Mouse (Mus musculus): ENCODE results near the gene Taf11. TPM values are rescaled to one million over a fixed set of nuclear protein-coding genes. Genes with fewer than 3 reads are reported as not detected.
A peak's percentile ranks its signal among the peaks of the same experiment; 100 is the strongest.

Gene Taf11
- polyA plus RNA-seq, 1 experiment from 2014 or later, result 26.1 TPM

DNA sequence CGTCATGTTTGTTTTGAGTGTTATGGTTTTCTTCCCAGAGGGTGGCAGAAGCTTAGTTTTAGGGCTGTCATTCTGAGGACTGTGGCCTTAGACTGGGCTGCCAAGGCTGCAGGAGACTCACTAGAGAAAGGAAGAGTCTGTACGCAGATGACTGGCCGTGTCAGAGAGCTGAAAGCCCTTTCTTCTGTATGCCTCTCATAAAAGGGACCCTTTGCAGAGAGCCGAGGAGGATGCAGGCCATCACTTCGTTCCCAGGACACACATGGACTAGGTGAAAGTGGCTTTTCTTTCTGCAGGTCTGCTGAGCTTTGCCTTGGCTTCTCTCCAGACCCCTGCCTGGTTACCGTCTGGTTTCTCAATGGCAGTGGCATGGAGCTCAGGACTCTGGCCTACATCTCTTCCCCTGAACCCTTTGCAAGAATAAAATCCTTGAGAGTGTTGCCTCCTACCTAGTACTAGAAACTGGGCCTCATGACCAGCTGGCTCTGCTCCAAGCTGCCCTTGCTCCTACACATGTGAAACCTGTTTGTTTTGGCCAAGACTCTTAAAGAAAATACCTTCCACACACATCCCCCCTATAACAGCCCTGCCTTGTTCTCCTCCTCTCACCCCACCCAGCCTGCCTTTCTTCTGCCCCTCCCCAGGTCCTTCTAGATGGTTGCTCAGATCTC, 36.0 kb upstream of the Taf11 start:
- no peak overlapping the region for H3K4me2 ChIP-seq (replicated peaks; ENCODE audit: low read depth)
- TF ChIP-seq CTCF (IDR thresholded peaks at IDR 0.05; ENCODE audit: low read depth), result no peak
- peaks cover 9% of the 10 kb centered on the region; the same call in 1 of the 2 replicates for H3K4me1 ChIP-seq (replicated peaks; ENCODE audit: control insufficient read depth, insufficient read depth, low read length)
- H3K4me3 ChIP-seq (ENCODE audit: low read depth, low read length), result no peak overlapping the region
- no peaks in the 10 kb centered on the region for H3K36me3 ChIP-seq (ENCODE audit: control insufficient read depth, insufficient read depth)
- H3K9ac ChIP-seq (ENCODE audit: low read depth, low read length), result 0 out of 2 replicates have a peak overlapping the region, but pooled peaks have one; percentile 11
- 61% methylated on average over 6 of the region's 6 CpGs for WGBS
- H3K9me3 ChIP-seq (ENCODE audit: control insufficient read depth), result 0 out of 2 replicates have a peak, but pooled peaks cover 3% of the 10 kb centered on the region
- ATAC-seq, result no peak
- H3K27ac ChIP-seq (ENCODE audit: low read depth, low read length), result peak overlapping the region; percentile 28; the same call in 1 of the 2 replicates
- no peaks in the 10 kb centered on the region for H3K27me3 ChIP-seq (replicated peaks; ENCODE audit: control insufficient read depth, insufficient read depth, low read length)

DNA sequence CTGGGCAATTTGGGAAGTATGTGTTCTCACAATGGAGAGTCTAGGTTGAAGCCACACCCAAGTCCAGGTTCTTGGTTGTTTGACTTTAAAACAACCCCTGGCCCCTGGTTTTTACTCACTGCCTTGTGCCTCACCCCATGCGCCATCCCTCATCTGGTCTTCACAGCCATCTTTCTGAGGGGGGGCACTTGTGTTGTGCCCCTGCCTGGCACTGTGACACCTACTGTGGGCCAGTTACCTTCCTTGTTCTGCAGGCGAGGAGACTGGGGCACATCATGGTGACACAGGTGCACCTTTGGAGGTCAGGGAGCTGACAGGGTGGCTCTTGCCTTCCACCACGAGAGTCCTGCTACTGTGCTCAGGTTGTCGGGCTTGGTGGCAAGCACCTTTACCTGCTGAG, 32.5 kb upstream of the Taf11 start:
- Histone ChIP-seq H3K27me3 (replicated peaks; ENCODE audit: control insufficient read depth, insufficient read depth, low read length) (no peaks in the 10 kb centered on the region), H3K4me3 (ENCODE audit: low read depth, low read length) (no peak overlapping the region), H3K4me1 (replicated peaks; ENCODE audit: control insufficient read depth, insufficient read depth, low read length) (peaks cover 13% of the 10 kb centered on the region; the same call in 1 of the 2 replicates), H3K36me3 (ENCODE audit: control insufficient read depth, insufficient read depth) (no peaks in the 10 kb centered on the region), H3K9ac (ENCODE audit: low read depth, low read length) (no peak overlapping the region), H3K9me3 (ENCODE audit: control insufficient read depth) (no peaks in the 10 kb centered on the region), H3K27ac (ENCODE audit: low read depth, low read length) (no peak overlapping the region), H3K4me2 (replicated peaks; ENCODE audit: low read depth) (no peak overlapping the region)
- 84% methylated on average over 4 of the region's 4 CpGs for WGBS
- TF ChIP-seq CTCF (IDR thresholded peaks at IDR 0.05; ENCODE audit: low read depth), result no peak
- no peak for ATAC-seq

DNA sequence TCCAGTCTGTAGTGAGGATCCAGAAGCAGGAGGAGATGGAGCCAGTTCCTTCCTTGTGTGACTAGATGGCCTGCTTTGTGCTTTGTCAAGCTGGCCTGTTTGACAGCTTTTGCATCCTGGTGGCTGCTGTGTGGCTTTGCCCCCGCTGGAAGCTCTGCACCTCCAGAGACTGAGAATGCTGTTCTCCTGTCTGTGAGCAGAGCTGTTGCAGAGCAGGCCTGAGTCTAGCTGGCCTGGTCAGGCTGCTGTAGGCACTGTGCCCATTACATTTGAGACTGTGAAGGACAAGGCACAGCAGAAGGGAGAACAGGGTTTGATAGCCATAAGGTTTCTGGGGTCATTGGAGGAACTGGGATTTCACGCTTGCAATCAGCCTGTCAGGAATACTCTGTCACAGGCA, 32.1 kb upstream of the Taf11 start:
- Histone ChIP-seq H3K36me3 (ENCODE audit: control insufficient read depth, insufficient read depth) (no peaks in the 10 kb centered on the region), H3K27me3 (replicated peaks; ENCODE audit: control insufficient read depth, insufficient read depth, low read length) (no peaks in the 10 kb centered on the region), H3K4me2 (replicated peaks; ENCODE audit: low read depth) (no peak overlapping the region), H3K27ac (ENCODE audit: low read depth, low read length) (no peak overlapping the region), H3K4me1 (replicated peaks; ENCODE audit: control insufficient read depth, insufficient read depth, low read length) (peaks cover 13% of the 10 kb centered on the region; the same call in 1 of the 2 replicates), H3K9me3 (ENCODE audit: control insufficient read depth) (no peaks in the 10 kb centered on the region), H3K9ac (ENCODE audit: low read depth, low read length) (no peak overlapping the region), H3K4me3 (ENCODE audit: low read depth, low read length) (no peak overlapping the region)
- 67% methylated on average over 2 of the region's 2 CpGs for WGBS
- no peak for TF ChIP-seq CTCF (IDR thresholded peaks at IDR 0.05; ENCODE audit: low read depth)
- ATAC-seq, result no peak

DNA sequence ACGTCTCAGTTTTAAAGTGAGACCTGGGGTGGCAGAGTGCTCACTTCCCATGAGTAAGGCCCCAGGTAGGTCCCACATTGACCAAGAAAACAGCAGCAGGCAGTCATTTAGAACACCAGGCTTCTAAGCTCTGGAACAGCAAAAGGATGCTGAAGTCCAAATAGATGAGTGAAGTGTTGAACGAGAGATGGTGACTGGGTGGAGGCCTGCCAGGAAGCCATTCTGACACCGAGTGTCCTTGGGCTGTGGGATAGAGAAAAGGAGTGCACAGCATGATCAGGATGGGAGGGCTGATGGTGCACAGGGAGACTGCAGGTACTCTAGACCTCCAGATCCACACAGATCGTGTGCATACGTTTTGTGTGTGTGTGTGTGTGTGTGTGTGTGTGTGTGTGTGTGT, 31.5 kb upstream of the Taf11 start:
- Histone ChIP-seq H3K9ac (ENCODE audit: low read depth, low read length) (no peak overlapping the region), H3K4me2 (replicated peaks; ENCODE audit: low read depth) (no peak overlapping the region), H3K4me3 (ENCODE audit: low read depth, low read length) (no peak overlapping the region), H3K9me3 (ENCODE audit: control insufficient read depth) (no peaks in the 10 kb centered on the region), H3K27me3 (replicated peaks; ENCODE audit: control insufficient read depth, insufficient read depth, low read length) (no peaks in the 10 kb centered on the region), H3K4me1 (replicated peaks; ENCODE audit: control insufficient read depth, insufficient read depth, low read length) (peaks cover 13% of the 10 kb centered on the region; the same call in 1 of the 2 replicates), H3K27ac (ENCODE audit: low read depth, low read length) (no peak overlapping the region; the same call in 1 of the 2 replicates), H3K36me3 (ENCODE audit: control insufficient read depth, insufficient read depth) (no peaks in the 10 kb centered on the region)
- no peak for TF ChIP-seq CTCF (IDR thresholded peaks at IDR 0.05; ENCODE audit: low read depth)
- no peak for ATAC-seq
- WGBS, result 62% methylated on average over 5 of the region's 5 CpGs

DNA sequence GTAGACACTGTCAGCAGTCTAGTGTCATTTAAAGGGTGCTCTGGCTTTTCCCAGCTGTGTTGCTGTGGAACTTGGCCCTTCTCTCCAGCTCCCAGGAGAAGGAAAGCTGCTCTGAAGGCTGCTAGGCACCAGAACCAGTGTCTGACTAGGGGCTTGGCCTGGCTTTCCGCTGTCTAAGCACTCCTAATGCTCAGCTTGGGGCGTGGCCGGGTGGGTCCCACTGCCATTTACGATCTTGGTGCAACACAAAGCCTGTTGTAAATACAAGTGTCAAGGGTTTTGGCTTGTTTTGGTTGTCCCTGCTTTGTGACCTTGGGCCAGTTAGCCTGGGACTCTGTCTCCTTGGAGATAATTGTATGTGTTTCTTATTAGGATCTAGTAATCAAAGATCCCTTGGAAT, 30.7 kb upstream of the Taf11 start:
- H3K36me3 ChIP-seq (ENCODE audit: control insufficient read depth, insufficient read depth), result no peaks in the 10 kb centered on the region
- no peak for TF ChIP-seq CTCF (IDR thresholded peaks at IDR 0.05; ENCODE audit: low read depth)
- no peak overlapping the region for H3K4me2 ChIP-seq (replicated peaks; ENCODE audit: low read depth)
- H3K4me1 ChIP-seq (replicated peaks; ENCODE audit: control insufficient read depth, insufficient read depth, low read length), result peaks cover 4% of the 10 kb centered on the region; the same call in 1 of the 2 replicates
- 36% methylated on average over 4 of the region's 4 CpGs for WGBS
- no peaks in the 10 kb centered on the region for H3K9me3 ChIP-seq (ENCODE audit: control insufficient read depth)
- no peak overlapping the region for H3K27ac ChIP-seq (ENCODE audit: low read depth, low read length)
- no peaks in the 10 kb centered on the region for H3K27me3 ChIP-seq (replicated peaks; ENCODE audit: control insufficient read depth, insufficient read depth, low read length)
- no peak for ATAC-seq
- H3K9ac ChIP-seq (ENCODE audit: low read depth, low read length), result no peak overlapping the region
- no peak overlapping the region for H3K4me3 ChIP-seq (ENCODE audit: low read depth, low read length)

DNA sequence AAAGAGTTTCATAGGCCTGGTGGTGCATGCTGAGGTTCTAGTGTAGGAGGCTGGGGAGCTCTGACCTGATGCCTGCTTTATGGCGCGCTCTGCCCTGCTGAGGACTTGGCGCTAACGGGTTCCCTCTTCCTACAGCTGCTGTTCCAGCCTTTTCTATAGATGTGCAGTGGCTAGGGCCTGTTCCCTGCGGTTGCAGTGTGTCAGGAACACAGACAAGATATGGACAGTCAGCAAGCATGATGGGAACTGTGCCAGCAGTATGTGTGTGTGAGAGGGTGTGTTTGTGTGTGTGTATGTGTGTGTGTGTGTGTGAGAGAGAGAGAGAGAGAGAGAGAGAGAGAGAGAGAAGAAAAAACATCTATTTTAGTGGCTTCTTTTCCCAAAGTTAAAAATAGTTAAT, 29.4 kb upstream of the Taf11 start:
- H3K9ac ChIP-seq (ENCODE audit: low read depth, low read length), result no peak overlapping the region
- no peak for TF ChIP-seq CTCF (IDR thresholded peaks at IDR 0.05; ENCODE audit: low read depth)
- no peak overlapping the region for H3K4me3 ChIP-seq (ENCODE audit: low read depth, low read length)
- no peaks in the 10 kb centered on the region for H3K9me3 ChIP-seq (ENCODE audit: control insufficient read depth)
- WGBS, result 80% methylated on average over 5 of the region's 5 CpGs
- no peak overlapping the region for H3K4me2 ChIP-seq (replicated peaks; ENCODE audit: low read depth)
- no peaks in the 10 kb centered on the region for H3K27me3 ChIP-seq (replicated peaks; ENCODE audit: control insufficient read depth, insufficient read depth, low read length)
- H3K4me1 ChIP-seq (replicated peaks; ENCODE audit: control insufficient read depth, insufficient read depth, low read length), result peaks cover 4% of the 10 kb centered on the region; the same call in 1 of the 2 replicates
- ATAC-seq, result no peak
- H3K27ac ChIP-seq (ENCODE audit: low read depth, low read length), result no peak overlapping the region; the same call in 1 of the 2 replicates
- H3K36me3 ChIP-seq (ENCODE audit: control insufficient read depth, insufficient read depth), result no peaks in the 10 kb centered on the region

Data from intestine, postnatal 0 days (tissue).